Mouse (Mus musculus) myocyte (in vitro differentiated cells): Measurements from ENCODE around the gene Cmtm1.

Experiments
- CEBPB ChIP-seq: IDR thresholded peaks from 2 replicates; pipeline ENCODE4 v1.6.1; 2011; ENCODE audit warnings: mild to moderate bottlenecking, moderate library complexity; ENCODE audit not compliant: poor library complexity, insufficient read depth, severe bottlenecking
- E2F4 ChIP-seq: IDR thresholded peaks from one replicate; pipeline ENCODE4 v1.6.1; 2011; ENCODE audit warnings: mild to moderate bottlenecking, control low read depth, moderate library complexity; ENCODE audit not compliant: insufficient read depth
- MAX ChIP-seq: IDR thresholded peaks from one replicate; pipeline ENCODE4 v1.6.1; 2011; ENCODE audit warnings: low read depth, mild to moderate bottlenecking, control low read depth
- MYOD1 ChIP-seq, 3 experiments: IDR thresholded peaks; one replicate each; pipeline ENCODE4 v1.6.1; 2011; ENCODE audit warnings: control low read depth in 2 of 3, low read depth in 2 of 3, mild to moderate bottlenecking in 2 of 3, moderate library complexity in 1 of 3; ENCODE audit not compliant: insufficient read length in 2 of 3, control insufficient read depth in 1 of 3
- POLR2A ChIP-seq: IDR thresholded peaks from one replicate; pipeline ENCODE4 v1.6.1; 2011; ENCODE audit warnings: low read depth, mild to moderate bottlenecking, control low read depth, moderate library complexity; ENCODE audit not compliant: insufficient read length
- REST ChIP-seq: IDR thresholded peaks from one replicate; pipeline ENCODE4 v1.6.1; 2011; ENCODE audit warnings: mild to moderate bottlenecking, control low read depth, moderate library complexity; ENCODE audit not compliant: insufficient read depth, insufficient read length

DNA sequence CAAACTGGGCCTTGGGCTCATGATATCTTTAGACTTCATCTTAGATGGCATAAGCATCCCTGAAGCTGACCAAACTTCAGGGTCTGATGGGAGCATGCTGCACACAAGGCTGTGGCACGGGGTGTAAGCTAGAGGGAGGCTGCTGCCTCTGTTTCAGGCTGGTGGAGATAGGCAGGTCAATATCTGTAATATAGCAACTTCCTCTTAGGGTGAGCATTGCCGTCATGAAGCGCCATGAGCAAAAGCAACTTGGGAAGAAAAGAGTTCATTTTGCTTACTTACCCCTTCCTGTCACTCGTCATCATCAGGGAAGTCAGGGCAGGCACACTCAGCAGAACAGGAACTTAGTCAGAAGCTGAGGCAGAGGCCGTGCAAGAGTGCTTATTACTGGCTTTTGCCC lies 23.8 kb upstream of the Cmtm1 start:
- TF ChIP-seq POLR2A (no peak), E2F4 (no peak), REST (no peak), MYOD1 (IDR thresholded peaks at IDR 0.05; ENCODE audit: control insufficient read depth in 1 of 3, insufficient read length in 2 of 3, low read depth in 2 of 3) (no peak), CEBPB (no peak), MAX (no peak)
